Mouse (Mus musculus) C2C12 (cell line): ENCODE measurements around the gene Ankfn1.

Source experiments
- CEBPB ChIP-seq: IDR thresholded peaks from one replicate; pipeline ENCODE4 v1.6.1; 2011; ENCODE audit warnings: low read depth, mild to moderate bottlenecking, control low read depth, moderate library complexity
- CTCF ChIP-seq: IDR thresholded peaks from one replicate; pipeline ENCODE4 v1.5.1; 2011; ENCODE audit not compliant: control insufficient read depth, insufficient read depth, insufficient read length
- FOSL1 ChIP-seq: IDR thresholded peaks from one replicate; pipeline ENCODE4 v1.8.0; 2011; ENCODE audit warnings: mild to moderate bottlenecking, low read length; ENCODE audit not compliant: poor library complexity, insufficient read depth, severe bottlenecking
- MAX ChIP-seq: IDR thresholded peaks from one replicate; pipeline ENCODE4 v1.6.1; 2011; ENCODE audit warnings: mild to moderate bottlenecking, control low read depth
- MYOD1 ChIP-seq: IDR thresholded peaks from one replicate; pipeline ENCODE4 v1.6.1; 2011; ENCODE audit warnings: low read depth; ENCODE audit not compliant: control insufficient read depth, insufficient read length
- MYOG ChIP-seq: IDR thresholded peaks from one replicate; pipeline ENCODE4 v1.6.1; 2011; ENCODE audit not compliant: control insufficient read depth, insufficient read length; ENCODE audit errors: extremely low read depth
- USF1 ChIP-seq: IDR thresholded peaks from one replicate; pipeline ENCODE4 v1.6.1; 2011; ENCODE audit warnings: low read depth, mild to moderate bottlenecking, control low read depth, moderate library complexity

DNA sequence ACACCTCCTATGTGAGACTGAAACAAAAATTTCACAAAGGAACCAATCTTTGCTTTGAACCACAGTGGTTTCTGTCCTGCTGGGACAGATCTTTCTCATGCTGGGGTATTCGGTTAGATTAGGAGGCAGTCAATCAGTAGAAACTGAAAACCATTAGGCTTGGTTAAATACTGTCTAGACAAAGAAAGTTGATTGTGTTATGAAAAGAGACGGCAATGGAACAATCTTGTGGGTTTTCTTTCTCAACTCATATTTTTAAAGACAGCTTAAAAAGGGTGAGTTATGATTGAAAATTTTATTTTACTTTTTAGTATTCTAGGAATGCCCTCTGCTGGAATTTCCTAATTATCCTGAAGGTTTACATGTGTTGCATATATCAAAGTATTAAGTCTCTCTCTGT, 191.1 kb downstream of the Ankfn1 start:
- no peak for TF ChIP-seq CTCF
- TF ChIP-seq CEBPB: no peak
- no peak for TF ChIP-seq MAX
- TF ChIP-seq MYOD1: no peak
- no peak for TF ChIP-seq FOSL1
- no peak for TF ChIP-seq USF1
- no peak for TF ChIP-seq MYOG
